Mouse (Mus musculus) inflammation-experienced regulatory T-cells, adult 6 months (primary cell): ENCODE data around the gene Cd200r3. TPM values are rescaled to one million over a fixed set of nuclear protein-coding genes. Genes with fewer than 3 reads are reported as not detected.

ENCODE experiments used
- ATAC-seq: one replicate; pipeline ENCODE4 v1.8.0; 2017
- polyA plus RNA-seq, 3 experiments: library from polyadenylated mRNA; unstranded; fragments of 100-300 nt; shearing (Covaris generic); gene quantifications; one replicate each; pipeline ENCODE4 v1.2.1; 2017

Gene Cd200r3
- polyA plus RNA-seq, 3 experiments from 2014 or later: 1.9 TPM; not detected in 2

DNA sequence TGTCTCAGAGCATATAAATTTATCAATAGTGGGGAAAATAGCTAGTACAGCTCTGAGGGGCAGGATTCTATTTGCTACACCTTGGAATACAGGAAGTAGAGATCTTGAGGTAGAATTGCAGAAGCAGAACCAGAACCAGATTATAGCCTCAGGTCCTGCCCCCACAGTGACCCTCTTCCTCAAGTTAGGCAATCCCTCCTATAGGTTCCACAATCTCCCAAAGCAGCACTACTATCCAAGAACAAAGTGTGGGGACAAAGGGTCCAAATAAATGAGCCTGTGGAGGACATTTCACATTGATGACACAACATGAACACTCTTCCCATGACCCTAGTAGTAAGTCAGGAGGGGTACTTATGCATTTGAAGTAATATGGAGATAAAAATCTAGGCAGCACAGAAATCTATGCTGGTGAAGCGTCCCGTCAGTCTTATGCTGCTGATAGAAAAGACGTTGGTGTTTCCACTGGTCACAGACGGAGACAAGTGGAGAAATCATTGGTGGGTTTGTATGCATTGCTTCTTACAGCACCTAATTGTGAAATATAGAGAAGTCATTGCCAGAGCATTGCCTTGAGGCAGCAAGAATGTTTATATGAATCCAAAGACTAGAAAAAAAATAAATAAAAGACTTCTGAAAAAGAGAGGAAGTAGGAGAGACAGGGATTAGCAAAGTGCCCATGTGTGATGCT is 45.3 kb downstream of the Cd200r3 start:
- ATAC-seq: no peak

DNA sequence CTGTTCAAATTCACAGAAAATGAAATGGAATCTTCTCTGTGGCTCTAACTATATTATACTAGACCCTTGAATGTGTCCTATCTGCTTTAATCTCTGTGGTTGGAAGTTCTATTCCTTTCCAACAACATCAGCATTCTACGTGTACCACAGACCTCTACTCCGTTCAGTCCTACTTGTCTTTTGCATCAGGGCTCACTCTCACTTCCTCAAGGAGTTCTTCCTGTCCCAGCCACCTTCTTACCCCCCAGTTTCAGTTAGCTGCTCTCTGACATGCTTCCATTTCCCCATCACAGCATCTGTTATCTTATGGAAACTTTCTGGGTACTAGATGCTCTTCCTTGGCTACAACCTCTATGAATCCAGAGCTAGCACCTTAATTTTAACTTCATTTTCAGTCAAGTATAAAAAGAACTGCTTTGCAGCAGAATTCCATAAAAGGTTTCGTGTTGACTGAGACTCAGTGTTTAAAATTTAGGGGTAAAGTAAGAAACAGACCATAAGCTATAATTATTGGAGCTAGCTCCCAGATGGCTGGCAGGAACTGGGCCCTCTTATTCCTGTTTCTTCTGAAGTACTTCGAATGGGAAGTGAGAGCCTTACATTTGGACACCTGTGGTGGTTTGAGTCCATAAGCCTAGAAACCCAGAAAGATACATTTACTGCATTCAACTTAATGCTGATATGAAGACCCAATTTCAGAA is 50.0 kb downstream of the Cd200r3 start:
- no peak for ATAC-seq

GRCm38 (mm10) chr16:44994206-44994953 is 50.9 kb downstream of the Cd200r3 start:
- ATAC-seq: no peak

GRCm38 (mm10) chr16:44995111-44995510 is 51.6 kb downstream of the Cd200r3 start:
- no peak for ATAC-seq

DNA sequence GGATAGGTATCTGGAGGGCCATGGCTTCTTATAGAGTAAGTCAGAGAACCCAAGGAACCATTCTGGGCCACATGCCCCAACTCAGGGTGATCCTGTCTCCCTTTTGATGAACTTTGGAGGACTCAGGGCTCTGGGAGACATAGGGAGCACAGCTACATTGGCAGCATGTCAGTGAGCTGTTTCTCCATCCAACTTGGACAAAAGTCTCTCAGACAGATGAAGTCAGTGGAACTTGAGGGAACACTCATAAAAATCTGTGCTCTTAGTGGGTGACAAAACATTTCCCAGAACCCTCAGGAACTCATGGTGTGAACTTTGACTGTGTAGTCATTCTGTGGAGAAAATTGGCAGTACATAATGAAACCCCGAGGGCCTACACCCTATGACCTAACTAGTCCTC is 53.2 kb downstream of the Cd200r3 start:
- ATAC-seq: no peak

DNA sequence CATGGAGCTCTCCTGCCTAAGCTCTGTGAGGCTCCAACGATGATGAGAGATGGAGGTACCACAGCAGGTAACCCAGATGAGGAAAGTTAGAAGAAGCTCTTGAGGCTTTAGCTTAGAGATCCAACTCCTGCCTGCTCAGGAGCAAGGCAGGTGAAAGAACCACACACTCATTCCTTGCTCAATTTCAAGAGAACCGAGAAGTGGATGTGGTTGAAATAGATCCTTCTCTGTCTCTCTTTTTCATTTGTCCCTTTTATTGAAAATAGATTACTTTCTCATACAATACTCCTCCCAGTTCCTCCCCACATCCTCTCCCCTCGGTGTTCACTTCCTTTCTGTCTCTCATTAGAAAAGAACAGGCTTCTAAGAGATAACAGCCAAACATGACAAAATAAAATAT is 56.1 kb downstream of the Cd200r3 start:
- ATAC-seq: peak; percentile 93

GRCm38 (mm10) chr16:45004443-45004842 is 61.0 kb downstream of the Cd200r3 start:
- no peak for ATAC-seq

- no peak for ATAC-seq
Observed at GRCm38 (mm10) chr16:45005280-45005679, 61.8 kb downstream of the Cd200r3 start.

- peak; percentile 100 for ATAC-seq
Observed at GRCm38 (mm10) chr16:45006971-45007370, 63.5 kb downstream of the Cd200r3 start.

DNA sequence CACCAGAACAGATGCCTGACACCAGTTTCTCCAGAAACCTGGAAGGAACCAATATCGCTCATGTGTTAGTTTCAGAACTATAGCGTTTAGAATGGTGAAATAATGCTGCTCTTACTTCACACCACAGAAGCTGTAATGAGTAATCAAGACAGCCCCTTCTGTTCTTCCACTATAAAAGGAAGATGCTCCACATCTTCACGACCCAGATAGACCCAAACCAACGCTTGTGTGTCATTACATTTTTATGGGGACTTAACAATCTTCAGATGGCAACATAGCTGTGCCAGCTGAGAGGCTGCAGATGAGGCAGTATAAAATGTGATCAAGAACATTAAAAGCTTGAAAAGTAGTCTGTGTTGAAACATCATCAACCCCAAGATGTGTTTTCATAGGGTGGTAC is 64.3 kb downstream of the Cd200r3 start:
- ATAC-seq: no peak

DNA sequence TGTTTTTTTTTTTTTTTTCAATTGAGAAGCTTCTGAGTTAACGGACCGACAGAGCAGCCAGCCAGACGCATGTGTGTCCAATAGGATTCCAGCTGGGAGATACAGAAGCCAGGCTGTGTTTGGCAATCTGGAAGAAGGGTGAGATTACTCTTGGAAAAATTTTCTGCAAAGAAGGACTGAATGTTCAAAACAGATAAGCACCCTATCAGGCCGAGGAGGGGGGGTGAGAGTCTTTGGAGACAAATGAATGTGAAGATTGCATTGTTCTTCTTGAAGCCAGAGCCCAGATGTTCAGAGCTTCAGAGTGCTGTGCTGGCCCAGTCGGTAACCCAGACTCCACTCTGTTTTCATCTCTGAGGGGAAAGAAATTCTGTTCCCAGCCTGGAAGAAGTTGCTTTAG is 66.2 kb downstream of the Cd200r3 start:
- ATAC-seq: no peak

DNA sequence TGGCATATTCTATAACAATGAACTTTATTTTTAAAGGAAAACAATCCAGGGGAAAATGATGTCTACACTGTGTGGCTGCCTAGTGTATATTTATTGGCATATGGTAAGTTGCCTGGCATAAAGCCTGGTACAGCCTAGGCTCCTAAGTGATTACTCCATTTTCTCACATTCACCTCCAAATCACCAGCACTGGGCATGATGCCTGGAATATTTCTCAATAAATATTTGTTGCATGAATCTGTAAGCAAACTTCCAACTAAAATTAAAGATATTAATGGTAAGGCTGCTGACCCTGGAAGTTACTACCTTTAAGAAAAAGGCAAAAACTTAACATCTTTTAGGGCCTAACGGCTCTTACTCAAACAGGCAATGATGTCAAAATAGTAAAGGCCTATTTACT is 72.1 kb downstream of the Cd200r3 start:
- ATAC-seq: no peak

DNA sequence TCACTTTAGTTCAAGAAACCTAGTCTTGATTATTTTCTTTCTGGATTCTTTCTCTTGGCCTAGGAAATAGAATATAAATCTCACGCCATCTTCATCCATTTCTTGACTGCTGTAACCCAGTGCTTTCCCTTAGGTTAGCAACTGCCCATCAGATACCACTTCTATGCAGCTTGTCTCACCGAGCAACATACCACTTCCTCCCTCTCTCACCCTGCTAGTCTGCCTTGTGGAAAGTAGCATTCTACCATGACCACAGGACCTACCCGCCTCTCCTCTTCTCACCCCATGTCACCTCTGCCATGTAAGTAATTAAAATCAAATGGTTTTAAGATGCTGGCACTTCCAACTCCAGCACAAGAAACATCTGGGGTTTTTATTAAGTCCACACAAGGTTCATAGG is 73.0 kb downstream of the Cd200r3 start:
- ATAC-seq: peak; percentile 78

DNA sequence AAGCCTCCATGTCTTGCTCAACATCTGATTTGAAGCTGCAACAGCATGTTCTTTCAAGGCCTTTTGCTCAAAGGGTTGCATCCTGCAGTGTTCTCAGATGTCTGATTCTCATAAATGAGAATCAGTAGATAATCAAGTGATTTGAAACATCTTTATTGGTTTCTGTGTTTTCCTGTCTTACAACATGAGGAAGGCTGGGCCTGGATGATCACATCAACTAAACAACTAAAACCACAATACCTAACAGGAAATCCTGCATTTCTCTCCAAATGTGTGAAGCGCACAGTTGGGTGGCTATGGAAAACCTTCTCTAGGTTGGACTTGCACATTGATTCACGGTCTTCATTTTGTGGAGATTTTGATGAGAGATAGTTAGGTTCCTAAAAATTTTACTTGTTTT is 75.4 kb downstream of the Cd200r3 start:
- peak; percentile 21 for ATAC-seq

DNA sequence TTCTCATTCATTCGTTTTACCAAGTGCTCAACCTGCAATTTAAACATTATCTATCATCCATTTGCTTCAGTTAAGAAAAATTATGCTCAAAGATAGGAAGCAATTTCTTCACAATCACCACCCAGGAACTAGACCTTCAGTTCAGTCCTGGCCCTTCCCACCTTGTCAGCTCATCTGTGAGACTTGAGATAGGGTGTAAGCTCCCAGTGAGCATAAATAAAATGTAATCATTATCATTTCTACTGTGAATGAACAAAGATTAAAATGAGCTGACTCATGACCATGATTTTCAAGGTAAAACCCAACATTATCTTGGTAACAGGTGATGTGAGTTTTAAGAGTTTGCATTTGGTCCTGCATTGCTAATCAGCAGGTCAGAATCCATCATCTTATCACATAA is 76.6 kb downstream of the Cd200r3 start:
- ATAC-seq: no peak

- no peak for ATAC-seq
Observed at GRCm38 (mm10) chr16:45020669-45021309, 77.3 kb downstream of the Cd200r3 start.

GRCm38 (mm10) chr16:45021443-45021842 is 78.0 kb downstream of the Cd200r3 start:
- ATAC-seq: no peak

DNA sequence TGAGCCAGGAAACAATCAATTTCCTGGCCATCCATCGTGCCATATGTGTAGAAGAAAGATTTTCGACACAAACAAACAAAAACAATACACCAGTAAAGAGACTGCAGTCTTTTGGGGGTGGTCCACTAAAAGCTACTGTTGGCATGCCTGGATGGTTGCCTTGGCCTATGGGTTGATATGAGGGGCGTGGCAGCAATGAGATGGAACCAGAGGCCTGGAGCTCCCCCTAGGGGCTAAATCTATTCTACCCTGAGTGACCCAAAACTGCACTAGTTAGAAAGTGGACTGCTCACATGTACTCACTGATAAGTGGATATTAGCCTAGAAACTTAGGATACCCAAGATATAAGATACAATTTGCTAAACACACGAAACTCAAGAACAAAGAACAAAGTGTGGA is 80.4 kb downstream of the Cd200r3 start:
- ATAC-seq: peak; percentile 74

DNA sequence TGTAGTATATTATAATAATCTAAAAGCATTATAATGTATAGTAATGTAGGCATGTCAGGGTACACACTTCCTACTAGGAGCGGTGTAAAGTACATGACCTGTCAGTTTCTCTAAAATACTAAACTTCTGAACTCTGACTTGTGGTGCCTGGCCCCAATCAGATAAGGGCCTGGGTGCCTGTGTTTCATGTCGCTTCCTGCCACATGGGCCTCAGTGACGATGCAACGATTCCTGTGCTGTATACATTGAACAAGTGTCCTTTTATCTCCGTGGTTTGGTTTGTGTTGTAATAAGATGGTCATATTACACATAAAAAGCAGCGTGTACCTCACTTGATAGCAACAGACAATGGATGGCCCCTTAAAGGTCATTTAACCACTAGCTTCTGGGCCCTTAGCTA is 81.8 kb downstream of the Cd200r3 start:
- peak; percentile 87 for ATAC-seq

DNA sequence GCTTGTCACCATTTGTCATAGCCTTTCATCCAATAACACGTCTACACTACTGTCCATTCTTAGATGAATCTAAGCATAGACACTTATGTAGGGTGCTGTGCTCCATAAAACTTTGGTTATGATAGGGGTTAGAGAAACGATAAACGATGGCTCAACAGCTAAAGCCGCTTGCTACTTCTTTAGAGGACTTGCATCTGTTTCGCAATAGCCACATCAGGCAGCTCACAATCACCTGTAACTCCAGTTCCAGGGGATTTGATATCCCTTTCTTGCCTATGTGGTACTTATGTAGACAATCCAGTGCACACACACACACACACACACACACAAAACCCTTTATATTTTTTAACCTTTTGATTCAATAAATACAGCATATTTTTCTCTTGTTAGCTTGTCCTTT is 85.6 kb downstream of the Cd200r3 start:
- ATAC-seq: no peak

DNA sequence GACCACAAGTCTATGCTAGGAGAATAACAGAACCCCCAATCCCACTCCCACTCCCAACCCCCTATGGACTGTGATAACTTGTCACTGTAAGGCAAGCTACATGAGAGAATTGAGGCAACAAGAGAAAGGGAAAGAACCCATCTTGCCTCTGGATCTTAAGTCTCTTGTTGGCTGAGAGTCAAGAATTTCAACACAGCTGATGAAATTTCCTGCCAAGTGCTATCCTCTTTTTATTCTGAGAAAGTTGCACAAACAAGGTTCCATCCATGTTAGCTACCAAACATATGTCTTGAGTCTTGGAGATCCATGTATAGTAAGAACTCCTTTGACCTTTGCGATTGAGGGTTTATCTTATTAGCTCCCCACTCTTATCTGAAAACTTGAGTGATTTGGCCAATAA is 86.0 kb downstream of the Cd200r3 start:
- ATAC-seq: no peak

- ATAC-seq: no peak
Observed at GRCm38 (mm10) chr16:45030127-45030526, 86.6 kb downstream of the Cd200r3 start.

DNA sequence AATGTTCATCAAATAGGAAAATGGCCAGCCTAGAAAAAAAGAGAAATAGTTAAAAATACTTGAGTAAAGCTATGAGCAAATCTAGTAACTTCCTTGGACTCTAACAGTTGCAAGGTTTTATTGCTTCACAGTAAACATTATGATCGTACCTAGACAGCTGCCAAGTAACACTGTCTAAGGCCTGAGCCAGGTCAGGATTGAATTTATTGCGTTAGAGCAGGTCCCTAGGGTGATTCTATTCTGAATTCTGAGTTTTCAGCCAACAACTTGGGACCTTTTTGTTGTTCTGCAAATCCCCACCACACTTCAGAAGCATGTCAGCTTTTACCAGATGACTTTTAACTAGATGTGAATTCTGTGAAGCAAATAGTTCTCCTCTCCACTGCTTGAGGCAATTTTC is 87.3 kb downstream of the Cd200r3 start:
- no peak for ATAC-seq
